Mouse (Mus musculus): Measurements from ENCODE around the gene Atxn7l1.

The Atxn7l1 gene

GRCm38 (mm10) chr12:33276028-33276427, 128.5 kb downstream of the Atxn7l1 start:
- DNase-seq (ENCODE audit: low spot score): no peak

- no peak for DNase-seq (ENCODE audit: low spot score)
Measured at GRCm38 (mm10) chr12:33277427-33277826, 129.9 kb downstream of the Atxn7l1 start.

GRCm38 (mm10) chr12:33279159-33279558, 131.7 kb downstream of the Atxn7l1 start:
- no peak for DNase-seq (ENCODE audit: low spot score)

- DNase-seq (ENCODE audit: low spot score): peak; percentile 12
Measured at GRCm38 (mm10) chr12:33280805-33281204, 133.3 kb downstream of the Atxn7l1 start.

- DNase-seq (ENCODE audit: low spot score): no peak
Measured at GRCm38 (mm10) chr12:33284344-33284936, 136.9 kb downstream of the Atxn7l1 start.

- DNase-seq (ENCODE audit: low spot score): no peak
Measured at GRCm38 (mm10) chr12:33285354-33285753, 137.9 kb downstream of the Atxn7l1 start.

- DNase-seq (ENCODE audit: low spot score): no peak
Measured at GRCm38 (mm10) chr12:33285933-33286649, 138.6 kb downstream of the Atxn7l1 start.

GRCm38 (mm10) chr12:33287686-33288085, 140.2 kb downstream of the Atxn7l1 start:
- DNase-seq (ENCODE audit: low spot score): no peak

- DNase-seq (ENCODE audit: low spot score): no peak
Measured at GRCm38 (mm10) chr12:33288746-33289145, 141.3 kb downstream of the Atxn7l1 start.

GRCm38 (mm10) chr12:33302070-33302469, 154.6 kb downstream of the Atxn7l1 start:
- peak; percentile 36 for DNase-seq (ENCODE audit: low spot score)

GRCm38 (mm10) chr12:33302523-33303383, 155.3 kb downstream of the Atxn7l1 start:
- DNase-seq (ENCODE audit: low spot score): peak; percentile 9

GRCm38 (mm10) chr12:33303384-33303770, 155.9 kb downstream of the Atxn7l1 start:
- no peak for DNase-seq (ENCODE audit: low spot score)

GRCm38 (mm10) chr12:33305106-33305505, 157.6 kb downstream of the Atxn7l1 start:
- DNase-seq (ENCODE audit: low spot score): no peak

GRCm38 (mm10) chr12:33306476-33306875, 159.0 kb downstream of the Atxn7l1 start:
- DNase-seq (ENCODE audit: low spot score): no peak

- DNase-seq (ENCODE audit: low spot score): no peak
Measured at GRCm38 (mm10) chr12:33308668-33309067, 161.2 kb downstream of the Atxn7l1 start.

GRCm38 (mm10) chr12:33313828-33314671, 166.6 kb downstream of the Atxn7l1 start:
- peak; percentile 21 for DNase-seq (ENCODE audit: low spot score)

GRCm38 (mm10) chr12:33314924-33315643, 167.6 kb downstream of the Atxn7l1 start:
- no peak for DNase-seq (ENCODE audit: low spot score)

GRCm38 (mm10) chr12:33315804-33316203, 168.3 kb downstream of the Atxn7l1 start:
- no peak for DNase-seq (ENCODE audit: low spot score)

- DNase-seq (ENCODE audit: low spot score): no peak
Measured at GRCm38 (mm10) chr12:33317792-33318530, 170.5 kb downstream of the Atxn7l1 start.

- DNase-seq (ENCODE audit: low spot score): no peak
Measured at GRCm38 (mm10) chr12:33322547-33322946, 175.1 kb downstream of the Atxn7l1 start.
